Mouse (Mus musculus) right cerebral cortex, adult 18-20 months (tissue): ENCODE data around the gene Lrp5.
"Not testable (repeated sequence)": the region's sequence is repeated elsewhere in the genome, so short reads cannot be mapped to it uniquely, and the experiment has no call there.

Experiments used
- DNase-seq: peaks from one replicate; pipeline ENCODE4 v3.0.0; 2022; ENCODE audit warnings: mixed read lengths

Lrp5 gene

DNA sequence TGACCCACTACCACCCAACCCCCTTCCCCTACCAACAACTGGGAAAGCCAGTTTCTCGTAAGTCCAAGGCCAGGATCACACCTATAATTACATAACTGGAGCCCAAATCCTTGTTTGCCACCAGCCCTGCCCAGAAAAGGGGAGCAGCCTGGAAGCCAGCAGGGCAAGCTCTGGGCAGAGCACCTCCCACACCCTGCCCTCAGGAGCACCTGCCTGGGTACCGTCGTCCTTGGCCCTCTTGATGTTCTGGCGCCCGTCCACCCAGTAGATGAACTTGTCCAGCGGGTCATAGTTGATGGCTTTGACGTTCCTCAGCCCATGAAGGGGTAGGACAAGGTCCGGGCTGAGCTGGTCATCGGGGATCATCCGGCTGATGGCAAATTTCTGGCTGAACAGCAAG lies 76.5 kb downstream of the Lrp5 start:
- DNase-seq = no peak

DNA sequence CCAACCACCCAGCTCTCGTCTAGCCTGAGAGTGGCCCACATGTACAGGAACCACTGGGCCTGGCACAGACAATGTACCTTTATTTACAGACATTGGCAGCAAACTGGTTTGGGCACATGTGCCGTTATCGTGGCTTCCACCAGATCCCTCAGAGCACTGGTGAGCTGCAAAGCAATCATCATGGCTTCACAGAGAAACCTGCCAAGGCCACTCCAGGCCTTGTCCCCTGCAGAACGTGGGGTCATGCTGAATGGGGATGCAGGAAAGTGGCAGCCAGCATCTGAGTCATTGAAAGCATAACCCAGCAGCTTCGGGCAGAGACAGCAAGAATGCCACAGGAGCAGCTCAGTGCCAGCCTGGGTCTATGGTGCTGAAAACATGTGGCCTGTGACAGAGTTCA lies 92.0 kb downstream of the Lrp5 start:
- DNase-seq = no peak

DNA sequence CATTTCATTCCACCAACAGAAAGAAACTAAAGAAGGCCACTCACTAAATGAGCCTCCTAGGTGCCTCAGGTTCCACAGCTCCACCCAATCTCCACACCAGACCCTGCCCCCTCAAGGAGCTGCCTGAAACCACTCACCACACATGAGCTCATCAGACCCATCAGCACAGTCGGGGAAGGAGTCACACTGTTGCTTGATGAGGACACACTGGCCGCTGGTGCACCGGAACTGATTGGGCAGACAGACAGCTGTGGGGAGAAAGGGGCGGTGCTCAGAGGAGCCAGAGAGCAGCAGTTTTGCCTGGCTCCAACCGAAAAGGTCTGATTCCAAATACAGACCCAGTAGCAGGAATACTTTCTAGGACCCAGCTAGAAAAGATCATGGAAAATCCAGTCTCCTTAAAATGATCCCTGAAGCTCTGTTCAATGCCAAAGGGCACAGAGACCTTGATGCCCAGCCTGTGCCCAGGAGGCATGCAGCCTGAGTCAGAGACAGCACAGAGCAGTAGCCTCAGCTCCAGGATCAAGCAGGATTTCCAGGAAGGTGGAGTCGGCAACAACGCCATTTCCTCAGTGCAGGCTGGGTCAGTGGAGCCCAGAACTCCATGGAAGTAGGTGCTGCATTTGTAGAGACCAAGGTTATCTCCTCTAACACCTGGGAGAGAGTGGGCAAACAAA lies 92.8 kb downstream of the Lrp5 start:
- DNase-seq = no peak

DNA sequence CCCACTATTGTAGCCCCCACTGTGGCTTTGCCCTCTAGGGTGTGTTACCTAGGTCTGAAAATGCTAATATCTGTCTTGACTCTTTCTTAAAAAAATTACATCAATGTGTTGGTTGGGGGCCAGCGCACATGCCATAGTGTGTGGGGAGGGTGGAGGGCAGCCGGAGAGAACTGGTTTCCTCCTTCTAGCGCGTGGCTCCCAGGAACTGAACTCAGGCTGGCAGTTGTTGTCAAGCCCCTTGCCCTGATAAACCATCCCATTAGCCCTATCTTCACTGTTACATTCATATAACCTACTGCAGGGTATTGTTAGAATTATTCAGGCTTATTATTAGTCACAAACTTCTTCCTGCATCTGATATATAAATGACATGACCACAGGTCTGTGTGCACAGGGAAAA lies 96.4 kb downstream of the Lrp5 start:
- DNase-seq = no peak

DNA sequence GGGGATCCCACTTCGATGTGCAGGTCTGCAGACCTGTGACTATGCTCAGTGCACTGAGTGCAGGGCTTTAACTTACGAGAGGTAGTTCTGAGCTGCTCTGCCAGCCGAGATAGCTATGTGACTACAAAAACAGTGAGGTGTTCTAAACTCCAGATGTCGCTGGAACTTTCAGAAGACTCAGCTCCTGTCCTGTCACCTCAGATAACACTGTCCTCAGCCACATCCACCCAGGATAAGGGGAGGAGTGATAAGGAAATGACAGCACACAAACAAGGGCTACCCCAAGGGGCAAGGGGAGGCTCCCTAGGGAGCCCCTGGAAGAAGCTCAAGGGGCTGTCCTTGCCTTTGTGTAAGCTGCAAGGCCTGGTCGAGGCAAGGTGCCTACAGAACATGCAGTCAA lies 96.8 kb downstream of the Lrp5 start:
- no peak for DNase-seq

DNA sequence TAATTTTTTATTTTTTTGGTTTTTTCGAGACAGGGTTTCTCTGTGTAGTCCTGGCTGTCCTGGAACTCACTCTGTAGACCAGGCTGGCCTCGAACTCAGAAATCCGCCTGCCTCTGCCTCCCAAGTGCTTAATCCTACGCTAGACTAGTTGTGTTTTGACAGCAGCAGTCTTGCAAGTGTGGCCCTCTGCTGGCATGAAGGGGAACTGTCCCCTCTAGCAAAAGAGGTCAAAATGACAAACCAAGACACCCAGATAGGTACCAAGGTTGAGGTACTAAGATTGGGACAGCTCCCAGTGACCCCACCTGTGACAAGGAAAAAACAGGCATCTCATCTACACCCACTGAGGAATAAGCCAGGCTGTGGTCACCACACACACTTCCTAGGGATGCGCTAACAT lies 98.6 kb downstream of the Lrp5 start:
- not testable (repeated sequence) for DNase-seq

DNA sequence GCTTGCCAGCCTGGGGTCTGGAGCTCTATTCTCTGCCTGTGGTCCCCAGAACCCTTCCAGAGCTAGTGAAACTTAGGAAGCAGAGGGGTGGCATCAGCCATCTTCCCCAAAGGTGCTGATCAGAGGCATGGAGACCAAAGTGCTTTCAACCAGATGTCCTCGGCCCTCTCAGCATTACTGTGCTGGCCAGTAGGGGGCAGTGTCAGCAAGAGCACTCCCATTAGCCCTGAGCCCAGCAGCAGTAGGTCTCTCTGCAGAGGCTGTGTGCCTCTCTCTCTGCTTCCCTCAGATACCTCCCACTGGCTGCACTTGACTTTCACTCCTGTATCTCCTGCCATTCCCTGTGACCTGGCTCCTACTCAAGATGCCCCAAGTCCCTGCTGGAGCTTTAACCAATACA lies 99.8 kb downstream of the Lrp5 start:
- peak; percentile 59 for DNase-seq

DNA sequence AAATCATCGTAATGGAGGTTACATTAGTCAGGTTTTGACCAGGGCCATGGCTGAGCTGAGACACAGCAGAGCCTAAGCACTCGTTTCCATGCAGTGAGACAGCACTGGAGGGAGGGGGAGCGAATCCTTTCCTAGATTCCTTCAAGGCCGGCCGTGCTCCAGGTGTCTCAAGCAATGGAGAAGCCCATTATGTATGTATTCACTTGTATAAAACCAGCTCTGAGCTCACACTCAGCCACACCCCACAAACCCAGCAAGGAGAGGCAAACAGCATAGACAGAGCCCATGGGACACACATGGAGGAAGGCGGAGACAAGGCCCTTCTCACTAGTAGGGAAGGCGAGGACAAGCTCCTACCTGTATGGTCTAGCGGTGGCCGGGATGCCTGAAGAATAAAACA lies 100.3 kb downstream of the Lrp5 start:
- no peak for DNase-seq

DNA sequence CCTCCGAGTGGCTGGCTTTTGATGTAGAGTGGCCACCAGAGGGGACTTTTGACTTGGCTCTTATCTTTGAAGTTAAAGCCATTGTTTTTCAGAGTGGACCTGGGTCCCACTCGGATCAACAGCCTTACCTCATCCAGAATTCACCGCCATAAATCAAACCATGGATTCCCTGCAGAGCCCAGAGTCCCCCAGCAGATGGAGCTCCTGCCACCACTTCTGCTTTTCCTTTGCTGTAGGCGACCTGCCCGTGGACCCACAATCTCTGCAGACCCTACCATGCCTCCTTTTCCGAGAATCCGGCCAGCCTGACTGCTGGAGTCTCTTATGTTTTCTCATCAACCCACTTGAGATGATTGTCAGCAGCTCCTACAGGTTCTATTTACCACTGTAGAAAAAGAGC lies 105.0 kb downstream of the Lrp5 start:
- DNase-seq = peak; percentile 71

DNA sequence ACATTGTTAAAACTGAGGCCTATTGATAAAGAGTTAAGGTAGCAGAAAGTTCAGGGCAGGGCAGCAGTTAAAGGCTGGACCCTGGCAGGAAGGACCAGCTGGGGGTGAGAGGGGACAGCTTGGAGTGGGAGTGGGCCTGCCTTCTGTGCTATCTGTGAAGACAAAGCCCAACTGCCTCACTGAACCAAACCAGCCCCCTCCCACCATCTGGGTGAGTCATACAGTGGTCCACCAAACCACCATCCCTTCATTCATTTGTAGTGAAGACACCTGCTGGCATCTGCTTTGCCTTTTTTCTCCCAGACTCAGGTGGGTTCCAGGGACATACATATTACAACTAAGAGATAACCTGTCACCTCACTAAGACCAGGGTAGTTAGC lies 108.5 kb downstream of the Lrp5 start:
- DNase-seq = no peak

DNA sequence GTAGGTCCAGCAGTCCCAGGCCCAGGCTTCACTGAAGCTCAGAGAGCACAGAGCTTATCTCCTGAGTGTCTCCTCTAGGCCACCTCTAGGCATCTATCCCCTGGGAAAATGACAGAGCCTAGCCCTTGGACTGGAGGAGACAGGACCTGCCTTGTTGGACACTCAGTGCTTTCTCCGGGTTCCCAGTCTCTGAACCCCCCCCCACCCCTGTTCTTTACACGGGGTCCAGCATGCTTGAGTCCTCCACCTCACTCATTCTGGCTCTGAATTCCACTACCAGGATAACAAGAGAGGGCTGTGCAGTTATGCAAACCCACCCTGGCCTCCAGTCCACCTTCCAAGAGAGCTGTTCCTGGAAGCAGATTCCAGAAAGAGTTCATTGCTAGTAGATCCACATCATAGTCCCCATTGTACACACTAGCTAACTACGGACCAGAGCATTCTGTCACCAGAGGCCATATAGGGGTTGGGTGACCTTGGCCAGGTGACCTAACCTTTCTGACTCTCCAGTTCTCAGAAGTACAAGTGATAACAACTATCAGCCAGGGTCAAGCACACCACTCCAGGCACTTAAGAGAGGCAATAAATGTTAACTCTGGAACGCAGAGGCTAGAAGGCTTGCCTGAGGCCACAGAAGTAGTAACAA lies 109.0 kb downstream of the Lrp5 start:
- no peak for DNase-seq

DNA sequence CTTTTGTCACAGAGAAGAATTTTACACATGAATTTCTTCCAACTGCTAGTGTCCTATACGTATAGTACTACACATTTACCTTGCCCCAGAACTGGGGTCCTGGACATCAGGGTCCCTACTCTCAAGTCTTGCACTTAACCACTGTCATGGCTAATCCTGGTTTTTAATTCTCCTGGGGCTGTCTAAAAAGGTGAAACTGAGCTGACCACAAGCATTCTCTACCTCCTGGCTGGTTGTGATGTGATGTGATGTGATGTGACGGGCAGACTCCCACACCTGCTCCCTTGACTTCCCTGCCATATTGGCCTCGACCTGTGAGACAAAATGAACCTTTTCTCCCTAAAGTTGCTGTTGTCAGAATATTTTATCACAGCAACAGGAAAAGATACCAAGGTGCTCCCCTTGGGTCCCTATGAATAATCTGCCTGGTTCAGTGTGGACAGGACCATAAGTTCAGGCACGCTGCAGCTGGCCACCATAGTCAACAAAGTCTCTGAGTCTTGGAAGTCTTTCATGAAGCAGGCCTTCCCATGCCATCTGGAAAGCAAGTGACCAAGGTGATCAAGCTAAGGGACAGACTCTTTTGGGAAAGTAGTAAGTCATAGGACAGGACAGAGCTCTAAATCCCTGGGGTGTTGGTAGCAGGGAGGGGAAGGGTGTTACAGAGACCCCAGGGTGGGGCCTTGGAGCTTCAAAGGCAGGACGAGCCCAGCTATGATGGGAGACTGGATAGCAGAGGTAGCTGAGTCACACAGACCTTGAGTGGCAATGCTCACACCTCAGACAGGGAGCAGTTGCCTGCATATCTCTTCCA lies 109.7 kb downstream of the Lrp5 start:
- no peak for DNase-seq

DNA sequence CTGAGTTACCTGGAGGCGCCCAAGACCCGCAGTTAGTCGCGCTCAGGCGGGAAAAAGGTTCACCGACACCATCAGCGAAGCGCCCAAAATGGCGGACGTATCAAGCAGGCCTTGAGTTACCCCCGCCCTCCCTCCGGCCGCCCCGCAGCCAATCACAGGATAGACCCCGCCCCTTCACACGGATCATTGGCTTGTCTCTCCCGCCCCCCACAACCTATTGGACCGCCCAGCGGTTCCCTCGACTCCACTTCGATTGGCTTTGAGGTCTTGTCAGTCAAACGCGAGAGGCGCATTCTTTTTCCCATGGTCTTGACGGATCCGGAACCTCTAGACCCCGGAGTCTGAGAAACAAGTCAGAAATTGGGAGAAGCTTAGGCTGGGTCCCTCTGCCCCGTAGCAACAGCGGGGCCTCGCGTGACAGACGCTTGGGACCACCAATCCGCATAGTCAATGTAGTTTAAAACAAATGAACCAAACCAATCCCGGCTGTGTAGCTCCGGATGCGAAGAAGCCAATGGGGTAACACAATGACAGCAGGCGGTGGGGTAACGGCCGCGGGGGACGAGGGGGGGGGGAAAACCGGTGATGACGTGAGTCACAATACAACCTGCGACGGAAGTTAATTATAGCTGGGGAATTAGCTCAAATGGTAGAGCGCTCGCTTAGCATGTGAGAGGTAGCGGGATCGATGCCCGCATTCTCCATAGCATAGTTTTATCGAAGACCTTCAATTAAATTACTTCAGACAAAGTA lies 110.6 kb downstream of the Lrp5 start, which contains the start of gene Ppp6r3:
Gene Ppp6r3 (minus strand): TSS at position 118 of the 753 bp plus-strand sequence.
- DNase-seq = peak; percentile 99

DNA sequence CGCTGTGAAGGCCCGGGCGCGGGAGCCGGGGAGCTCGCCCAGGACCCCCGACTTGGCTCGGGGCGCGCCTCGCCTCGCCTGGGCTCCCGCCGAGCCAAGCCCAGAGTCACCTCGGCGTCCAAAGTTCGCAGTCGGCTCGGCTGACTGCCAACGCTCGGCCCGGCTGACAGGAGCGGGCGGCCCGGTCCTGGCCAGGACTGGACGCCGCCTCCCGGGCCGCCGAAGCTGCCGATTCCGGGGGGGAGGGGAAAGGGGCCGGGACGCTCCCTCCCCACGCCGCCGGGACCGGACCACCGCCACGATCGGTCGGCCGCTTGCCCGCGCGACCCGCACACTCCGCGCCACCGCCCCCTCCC lies 111.1 kb downstream of the Lrp5 start:
- no peak for DNase-seq

DNA sequence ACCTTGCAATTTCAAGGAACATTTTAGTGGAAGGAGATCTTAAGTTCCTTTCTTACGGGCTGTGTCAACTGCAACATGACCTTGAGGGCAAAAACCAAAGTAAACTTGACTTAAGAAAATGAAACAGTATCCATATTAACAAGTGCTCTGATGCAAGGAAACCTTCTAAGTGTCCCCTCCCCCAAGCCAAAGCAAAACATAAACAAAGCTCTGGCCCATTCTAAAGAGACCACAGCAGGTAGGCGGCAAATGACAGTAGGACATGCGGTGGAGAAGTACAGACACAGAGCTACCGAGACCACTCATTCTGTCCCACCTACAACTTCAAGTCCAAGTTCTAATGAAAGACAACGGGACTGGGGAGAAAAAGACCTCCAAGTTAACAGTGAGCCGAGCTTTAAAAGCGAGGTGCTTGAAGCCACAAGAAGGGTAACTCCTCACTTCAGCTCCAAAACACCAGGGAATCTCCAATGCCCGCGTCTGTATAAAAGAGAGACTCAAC lies 111.7 kb downstream of the Lrp5 start:
- no peak for DNase-seq

DNA sequence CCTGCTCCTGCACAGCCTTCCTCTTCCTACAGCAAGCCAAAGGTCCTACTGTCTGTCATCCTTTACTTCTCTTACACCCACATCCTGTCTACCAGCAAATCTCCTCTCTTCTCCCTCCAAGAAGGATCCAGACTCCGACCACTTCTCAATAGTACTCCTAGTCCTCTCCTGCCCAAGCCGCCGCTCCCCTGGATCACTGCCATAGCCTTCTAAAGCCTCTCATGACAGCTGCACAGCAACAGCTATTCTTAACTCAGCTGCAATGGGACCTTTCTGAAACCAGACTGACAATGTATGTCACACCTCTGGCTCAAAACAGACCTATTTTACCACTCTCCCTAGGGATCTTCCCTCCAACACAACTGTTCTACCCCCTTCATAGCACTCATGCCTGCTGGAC lies 122.1 kb downstream of the Lrp5 start:
- no peak for DNase-seq

DNA sequence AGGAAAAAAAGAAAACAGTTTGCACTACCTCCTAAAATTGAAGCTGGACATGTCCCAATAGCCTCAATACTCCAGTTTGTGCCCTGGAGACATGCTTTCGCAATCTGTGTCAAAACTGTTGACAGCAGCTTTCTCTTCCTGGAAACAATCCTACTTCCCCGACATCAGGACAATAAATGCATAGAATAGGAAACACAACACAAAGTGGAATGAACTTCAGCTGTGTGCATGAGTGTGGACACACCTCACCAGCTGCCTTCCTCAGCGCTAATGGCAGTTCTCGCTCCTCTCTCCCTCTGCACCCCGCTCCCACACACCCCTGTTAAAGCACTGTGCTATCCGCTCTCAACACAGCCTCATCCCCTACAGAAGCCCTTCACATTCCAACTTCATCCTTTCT lies 123.6 kb downstream of the Lrp5 start:
- DNase-seq = no peak

DNA sequence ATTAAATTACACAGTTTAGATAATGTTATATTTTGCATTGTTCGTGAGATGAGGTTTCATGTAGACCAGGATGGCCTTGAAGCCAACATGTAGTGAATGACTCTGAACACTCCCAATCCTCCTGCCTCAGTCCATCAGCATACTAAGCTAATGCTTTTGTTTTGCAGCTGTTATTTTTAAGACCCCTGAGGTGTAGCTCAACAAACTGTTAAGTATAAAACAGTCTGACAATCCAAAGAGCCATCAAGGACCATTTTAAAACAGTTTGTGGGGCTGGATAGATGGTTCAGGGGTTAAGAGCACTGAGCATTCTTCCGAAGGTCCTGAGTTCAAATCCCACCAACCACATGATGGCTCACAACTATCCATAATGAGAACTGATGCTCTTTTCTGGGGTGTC lies 124.1 kb downstream of the Lrp5 start:
- no peak for DNase-seq

DNA sequence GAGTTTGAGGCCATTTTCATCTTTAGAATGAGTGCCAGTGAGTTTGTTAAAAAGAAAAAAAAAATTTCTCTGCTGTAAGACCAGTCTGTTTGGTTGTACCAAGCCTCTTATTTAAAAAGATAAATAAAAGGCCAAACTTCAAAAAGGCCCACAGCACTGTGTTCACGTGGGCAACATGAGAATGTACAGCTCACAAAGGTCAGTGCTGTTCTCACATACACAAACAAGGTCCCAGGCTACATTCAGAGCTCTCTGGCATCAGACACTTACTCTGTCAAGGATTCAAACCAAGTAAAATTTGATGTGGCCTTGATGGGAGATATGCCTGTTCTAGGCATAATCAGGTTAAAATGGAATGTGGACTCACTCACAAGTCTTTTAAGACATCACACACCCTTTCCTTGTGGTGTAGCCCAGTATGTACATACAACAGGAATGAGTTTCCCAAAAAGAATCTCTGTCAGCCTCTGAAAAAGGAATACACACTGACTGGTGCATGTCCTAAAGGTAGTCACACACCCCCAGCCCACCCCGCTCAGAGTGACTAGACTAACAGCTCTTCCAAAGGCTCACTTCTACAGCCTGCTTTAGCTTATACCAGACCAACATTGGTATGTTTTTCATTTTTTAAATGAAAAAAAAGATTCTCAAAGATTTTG lies 130.1 kb downstream of the Lrp5 start:
- no peak for DNase-seq

DNA sequence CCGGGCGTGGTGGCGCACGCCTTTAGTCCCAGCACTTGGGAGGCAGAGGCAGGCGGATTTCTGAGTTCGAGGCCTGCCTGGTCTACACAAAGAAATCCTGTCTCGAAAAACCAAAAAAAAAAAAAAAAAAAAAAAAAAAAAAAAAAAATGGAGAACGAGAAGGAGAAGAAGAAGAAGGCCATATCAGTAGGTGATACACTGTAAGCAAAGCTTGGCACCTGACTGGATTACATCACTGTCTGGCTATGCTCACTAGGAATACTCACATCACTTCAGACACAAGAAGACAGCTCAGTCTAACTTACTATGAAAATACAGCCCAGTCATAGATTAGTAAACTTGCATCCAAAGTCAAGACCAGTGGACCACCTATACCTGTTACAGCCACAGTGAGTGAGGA lies 131.6 kb downstream of the Lrp5 start:
- no peak for DNase-seq

DNA sequence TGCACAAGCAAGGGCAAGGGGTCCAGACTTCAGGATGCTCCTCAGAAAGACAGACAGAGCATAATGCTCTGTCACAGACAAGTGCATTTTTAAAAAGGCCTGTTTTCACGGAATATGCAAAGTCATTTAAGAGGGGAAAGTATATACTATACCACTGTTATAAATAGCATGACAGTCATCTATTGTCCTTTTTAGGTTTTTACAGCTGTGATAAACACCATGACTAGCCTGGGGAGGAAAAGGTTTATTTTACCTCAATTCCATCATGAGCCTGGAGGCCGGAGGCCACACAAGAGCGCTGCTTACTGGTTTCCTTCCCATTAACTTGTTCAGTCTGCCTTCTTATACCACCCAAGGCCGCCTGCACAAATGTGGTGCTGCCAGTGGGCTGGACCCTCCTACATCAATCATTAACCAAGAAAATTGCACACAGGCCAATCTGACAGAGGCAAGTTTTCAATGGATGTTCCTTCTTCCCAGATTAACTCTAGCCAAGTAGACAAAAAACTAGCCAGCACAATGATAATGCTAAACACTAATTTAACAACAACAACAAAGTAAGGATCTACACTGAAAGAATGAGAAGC lies 134.7 kb downstream of the Lrp5 start:
- DNase-seq = no peak

DNA sequence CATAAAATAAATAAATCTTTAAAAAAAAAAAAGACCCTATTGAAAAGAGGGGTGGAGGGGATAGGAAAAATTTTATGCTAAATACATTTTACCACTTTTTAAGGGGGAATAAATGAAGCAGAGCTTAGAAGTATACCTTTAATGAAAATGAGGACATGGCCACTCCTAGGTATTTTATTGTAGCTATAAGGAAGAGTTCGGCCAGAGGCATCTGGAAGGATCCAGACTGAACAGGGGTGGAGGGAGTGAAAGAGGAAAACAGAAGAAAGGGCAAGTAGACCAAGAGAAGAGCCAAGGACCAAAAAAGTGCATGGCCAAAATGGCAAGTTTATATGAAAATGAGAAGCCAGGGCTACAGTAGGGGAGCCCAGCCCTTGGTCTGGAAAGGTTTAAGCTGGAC lies 136.3 kb downstream of the Lrp5 start:
- DNase-seq = no peak
